Mouse (Mus musculus): Measurements from ENCODE around the gene Slc22a6.

The Slc22a6 gene

GRCm38 (mm10) chr19:8611358-8612123, 6.3 kb upstream of the Slc22a6 start:
- DNase-seq (ENCODE audit: low read depth, low spot score) = no peak

DNA sequence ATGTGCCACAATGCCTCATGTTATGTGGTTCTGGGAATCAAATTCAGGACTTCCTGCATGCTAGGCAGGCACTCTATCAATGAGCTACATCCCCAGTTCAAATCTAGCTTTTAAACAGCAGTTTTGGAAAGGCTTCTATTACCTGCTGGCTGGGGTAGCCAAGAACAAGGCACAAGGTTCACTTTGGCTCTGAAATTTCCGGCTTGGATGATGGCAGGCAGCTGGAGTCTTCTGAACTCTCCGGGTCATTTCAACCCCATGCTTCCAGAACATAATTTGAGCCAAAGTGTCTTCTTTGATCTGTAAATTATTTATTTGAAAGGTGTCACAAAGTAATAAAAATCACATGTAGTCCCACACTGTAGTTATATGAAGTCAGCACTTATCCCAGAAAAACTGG, 4.7 kb upstream of the Slc22a6 start:
- DNase-seq (ENCODE audit: low read depth, low spot score) = no peak

GRCm38 (mm10) chr19:8614343-8614742, 3.5 kb upstream of the Slc22a6 start:
- no peak for DNase-seq (ENCODE audit: low read depth, low spot score)

- no peak for DNase-seq (ENCODE audit: low read depth, low spot score)
Measured at GRCm38 (mm10) chr19:8616314-8616713, 1.5 kb upstream of the Slc22a6 start.

DNA sequence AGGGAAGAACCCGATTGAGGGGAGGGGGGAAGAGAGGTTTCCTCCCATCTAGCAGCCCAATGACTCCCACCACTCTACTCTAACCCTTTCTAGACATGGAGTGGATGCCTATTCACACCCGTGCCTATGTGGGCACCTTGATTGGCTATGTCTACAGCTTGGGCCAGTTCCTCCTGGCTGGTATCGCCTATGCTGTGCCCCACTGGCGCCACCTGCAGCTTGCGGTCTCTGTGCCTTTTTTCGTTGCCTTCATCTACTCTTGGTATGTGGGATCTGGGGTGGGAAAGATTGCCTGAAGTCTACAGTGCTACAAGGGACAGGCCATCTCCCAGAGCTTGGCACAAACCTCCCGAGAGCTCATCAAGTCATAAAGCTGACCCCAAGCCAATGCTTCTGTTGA, 3.3 kb downstream of the Slc22a6 start:
- DNase-seq (ENCODE audit: low read depth, low spot score) = no peak

DNA sequence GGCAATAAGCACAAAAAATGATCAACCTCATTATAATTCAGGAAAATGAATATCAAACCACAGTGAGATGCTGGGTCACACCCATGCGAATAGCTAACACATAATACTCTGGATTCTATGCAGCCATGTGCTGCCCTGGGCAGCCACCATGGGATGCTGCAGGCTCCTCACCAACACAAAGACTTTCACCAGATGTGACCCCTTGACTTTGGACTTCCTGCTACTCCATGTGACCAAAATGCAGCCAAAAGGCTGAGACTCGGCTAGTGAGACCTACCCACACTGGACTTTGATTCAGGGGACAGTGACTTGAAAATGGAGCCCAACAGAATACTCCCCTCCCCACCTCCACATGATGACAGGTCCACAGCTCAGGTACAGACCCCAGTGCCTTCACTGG, 12.4 kb downstream of the Slc22a6 start:
- no peak for DNase-seq (ENCODE audit: low read depth, low spot score)

- DNase-seq (ENCODE audit: low read depth, low spot score) = no peak
Measured at GRCm38 (mm10) chr19:8630826-8631225, 13.0 kb downstream of the Slc22a6 start.

DNA sequence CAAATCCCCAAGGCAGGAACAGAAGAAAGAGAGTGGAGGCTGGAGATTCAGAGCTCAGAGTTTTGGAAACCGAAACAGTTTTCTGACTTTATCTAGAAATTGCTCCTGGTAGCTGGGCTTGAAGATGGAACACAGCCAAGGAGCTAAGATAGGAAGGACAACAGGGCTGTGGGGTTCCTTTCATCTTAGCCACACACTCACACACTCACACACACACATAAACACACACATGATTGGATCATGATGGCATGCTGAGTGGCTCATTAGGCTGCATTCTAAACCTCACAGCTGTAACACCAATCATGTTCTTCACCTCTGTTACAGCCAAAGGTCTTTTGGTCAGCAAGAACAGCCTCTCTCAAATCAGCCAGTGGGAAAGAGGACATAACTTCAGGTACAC, 14.2 kb downstream of the Slc22a6 start:
- no peak for DNase-seq (ENCODE audit: low read depth, low spot score)

DNA sequence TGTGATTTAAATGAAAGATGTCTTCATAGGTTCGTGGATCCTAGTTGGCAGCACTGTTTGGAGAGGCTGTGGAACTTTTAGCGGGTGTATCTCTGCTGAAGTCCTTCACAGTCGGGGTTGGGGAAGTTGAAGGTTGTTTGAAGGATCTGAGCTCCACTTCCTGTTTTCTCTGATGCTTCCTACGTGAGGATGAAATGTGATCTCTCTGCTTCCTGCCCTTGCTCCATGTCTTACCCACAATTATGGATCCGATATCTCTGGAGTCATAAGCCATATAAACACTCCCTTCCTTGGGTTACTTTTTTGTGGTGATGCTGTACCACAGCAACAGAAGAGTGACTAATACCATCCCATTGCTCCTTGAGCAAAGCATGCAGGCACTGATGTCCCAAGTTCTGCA, 24.2 kb downstream of the Slc22a6 start:
- no peak for DNase-seq (ENCODE audit: low read depth, low spot score)

GRCm38 (mm10) chr19:8646393-8646792, 28.6 kb downstream of the Slc22a6 start:
- DNase-seq (ENCODE audit: low read depth, low spot score) = no peak

- no peak for DNase-seq (ENCODE audit: low read depth, low spot score)
Measured at GRCm38 (mm10) chr19:8655833-8656232, 38.0 kb downstream of the Slc22a6 start.

GRCm38 (mm10) chr19:8656341-8656740, 38.5 kb downstream of the Slc22a6 start:
- DNase-seq (ENCODE audit: low read depth, low spot score) = no peak

DNA sequence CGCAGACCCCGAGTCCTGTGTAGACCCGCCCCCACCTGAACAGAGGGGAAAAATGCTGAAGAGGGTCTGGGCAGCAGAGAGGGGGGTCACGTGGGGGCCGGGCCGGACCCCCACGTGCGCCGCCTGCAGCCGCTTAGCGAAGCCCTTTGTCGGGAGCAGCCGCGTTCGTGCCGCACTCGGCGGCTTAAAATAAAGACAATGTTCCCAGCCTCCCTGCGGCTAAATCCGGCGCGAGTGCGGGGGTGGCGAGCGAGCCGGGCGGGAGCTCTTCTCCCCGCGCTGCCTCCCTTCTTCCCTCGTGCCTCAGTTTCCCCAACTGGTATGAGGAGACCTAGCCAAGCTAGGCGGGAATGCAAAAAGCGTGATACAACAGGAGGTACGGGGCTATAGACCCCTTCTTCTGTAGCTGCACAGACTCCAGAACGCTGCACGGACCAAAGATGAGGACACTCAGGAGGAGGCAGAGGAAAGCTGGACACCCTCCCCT, 44.0 kb downstream of the Slc22a6 start:
- no peak for DNase-seq (ENCODE audit: low read depth, low spot score)

DNA sequence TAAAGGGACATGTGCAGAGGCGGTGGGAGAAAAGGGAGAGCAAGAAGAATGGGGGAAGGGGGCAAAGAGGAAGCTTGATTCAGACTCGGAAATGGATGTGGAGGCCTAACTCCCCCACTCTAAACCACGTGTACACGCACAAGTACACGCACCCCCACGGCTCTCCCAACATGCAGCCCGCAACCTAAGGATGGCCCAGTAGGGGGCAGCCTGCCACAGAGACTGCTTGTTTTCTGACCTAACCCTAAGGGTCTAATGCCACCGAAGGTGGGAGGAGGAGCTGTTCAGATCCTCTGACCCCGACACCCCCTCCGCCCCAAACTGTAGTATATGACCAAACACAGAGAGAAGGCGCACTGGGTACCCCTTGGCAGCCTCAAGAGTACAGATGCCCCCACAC, 44.5 kb downstream of the Slc22a6 start:
- no peak for DNase-seq (ENCODE audit: low read depth, low spot score)

DNA sequence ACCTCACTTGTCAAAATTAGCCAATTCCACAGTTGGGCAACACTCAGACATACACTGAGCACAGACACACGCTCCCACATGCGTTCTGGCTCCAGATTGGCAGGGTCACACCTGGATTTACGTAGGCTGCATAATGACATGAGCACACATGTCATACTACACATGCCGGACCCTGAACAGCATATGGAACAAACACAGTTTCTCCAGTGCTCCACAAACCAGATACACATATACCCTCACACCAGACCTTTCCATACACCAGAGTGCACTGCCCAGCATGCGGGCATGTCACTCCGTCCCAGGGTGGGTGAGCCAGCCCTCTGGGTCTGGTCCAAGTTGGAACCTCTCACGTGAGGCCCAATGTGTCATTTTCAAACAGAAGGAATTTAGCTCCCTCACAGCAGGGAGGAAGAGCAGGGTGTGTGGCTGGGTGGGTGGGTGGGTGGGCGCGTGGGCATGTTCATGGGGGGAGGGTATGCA, 45.6 kb downstream of the Slc22a6 start, which contains the start of gene Chrm1:
TSS of gene Chrm1 (plus strand) at position 430 of the 480 bp plus-strand sequence.
- no peak for DNase-seq (ENCODE audit: low read depth, low spot score)

GRCm38 (mm10) chr19:8663911-8664421, 46.1 kb downstream of the Slc22a6 start:
- no peak for DNase-seq (ENCODE audit: low read depth, low spot score)

DNA sequence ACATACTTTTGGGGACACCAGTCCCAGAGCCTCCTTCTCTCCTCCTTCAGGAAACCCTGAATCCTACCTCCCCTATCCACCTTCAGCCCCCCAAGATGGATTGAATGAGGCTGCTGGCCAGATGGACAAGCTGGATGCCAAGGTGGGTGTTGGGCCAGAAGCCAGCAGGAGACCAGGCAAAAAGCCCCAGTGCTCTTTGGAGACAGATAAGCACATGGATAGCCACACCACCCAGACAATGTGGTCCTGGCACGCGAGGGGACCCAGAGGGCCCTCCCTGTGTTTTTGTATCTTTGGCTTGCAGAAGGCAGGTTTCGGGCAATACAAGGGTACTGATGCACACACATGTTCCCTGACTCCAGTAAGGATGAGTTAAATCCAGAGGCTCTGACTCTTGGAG, 47.0 kb downstream of the Slc22a6 start:
- no peak for DNase-seq (ENCODE audit: low read depth, low spot score)

DNA sequence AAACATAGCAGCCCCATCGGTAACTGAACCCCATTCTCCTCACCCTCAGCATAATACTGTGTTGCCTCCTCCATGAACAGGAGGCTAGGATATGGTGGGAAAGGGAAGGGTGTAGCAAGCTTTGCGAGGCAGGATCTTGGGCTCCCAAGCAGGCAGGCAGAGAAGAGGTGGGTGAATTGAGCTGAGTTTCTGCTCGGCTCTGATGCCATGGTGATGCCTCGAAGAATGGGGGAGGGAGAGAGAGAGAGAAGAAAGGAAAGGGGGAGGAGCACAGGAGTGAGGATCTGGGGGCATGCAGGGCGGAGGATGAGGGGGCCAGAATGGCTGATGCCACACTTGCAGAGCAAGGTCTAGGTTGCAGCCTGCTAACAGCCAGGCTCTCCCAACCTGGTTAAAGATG, 47.9 kb downstream of the Slc22a6 start:
- DNase-seq (ENCODE audit: low read depth, low spot score) = no peak

GRCm38 (mm10) chr19:8672859-8673258, 55.0 kb downstream of the Slc22a6 start:
- DNase-seq (ENCODE audit: low read depth, low spot score) = no peak

DNA sequence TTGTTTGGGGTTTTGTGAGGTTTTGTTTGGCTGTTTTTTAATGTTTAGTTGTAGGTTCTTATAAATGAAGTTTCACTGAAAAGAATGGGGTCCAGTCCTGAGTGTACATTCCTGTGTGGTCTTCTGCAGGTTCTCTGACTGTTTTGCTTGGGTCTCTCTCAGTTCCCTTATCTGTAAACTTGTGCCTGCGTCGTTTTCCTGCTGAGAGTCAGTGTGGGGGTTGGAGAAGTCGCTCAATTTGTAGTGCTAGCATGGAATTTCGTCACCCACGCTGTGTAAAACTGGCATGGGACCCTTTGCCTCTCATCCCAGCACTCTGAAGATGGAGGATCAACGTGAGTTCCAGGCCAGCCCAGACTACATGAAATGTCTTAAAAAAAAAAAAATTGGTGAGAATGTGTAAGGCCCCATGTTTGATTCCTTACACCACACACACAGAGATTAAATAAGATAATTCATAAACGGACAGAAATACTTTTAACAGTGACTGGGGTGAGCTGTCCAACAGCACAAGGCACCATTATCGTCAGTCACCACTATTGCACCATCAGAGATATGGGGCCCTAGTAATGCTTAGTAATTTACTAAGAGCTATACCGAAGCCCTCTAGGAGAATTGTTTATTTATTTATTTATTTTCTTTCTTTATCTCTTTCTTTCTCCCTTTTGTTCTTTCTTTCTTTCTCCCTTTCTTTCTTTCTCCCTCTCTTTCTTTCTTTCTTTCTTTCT, 55.7 kb downstream of the Slc22a6 start:
- DNase-seq (ENCODE audit: low read depth, low spot score) = no peak
